Mouse (Mus musculus) embryo, embryonic 10 days (tissue): ENCODE results near the gene Chek1.

ENCODE experiments used
- DNase-seq: peaks from one replicate; pipeline ENCODE4 v3.0.0-alpha.2; 2015; ENCODE audit warnings: low spot score

Gene Chek1

GRCm38 (mm10) chr9:36727034-36727755 lies at the start of gene Chek1:
Chek1 (minus strand) TSS chr9:36727065.
- peak; percentile 27 for DNase-seq

DNA sequence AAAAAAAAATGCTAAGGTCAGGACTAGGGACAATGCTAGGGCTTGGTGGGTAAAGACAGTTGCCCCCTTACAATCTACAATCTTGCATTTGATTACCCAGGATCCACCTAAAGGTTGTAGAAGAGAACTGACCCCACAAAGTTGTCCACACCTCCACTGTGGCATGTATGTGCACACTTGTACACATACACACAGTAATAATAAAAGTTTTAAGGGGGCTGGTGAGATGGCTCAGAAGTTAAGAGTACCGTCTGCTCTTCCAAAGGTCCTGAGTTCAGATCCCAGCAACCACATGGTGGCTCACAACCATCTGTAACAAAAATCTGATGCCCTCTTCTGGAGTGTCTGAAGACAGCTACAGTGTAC lies 42.2 kb upstream of the Chek1 start:
- no peak for DNase-seq

GRCm38 (mm10) chr9:36768156-36769047 lies 41.5 kb upstream of the Chek1 start:
- DNase-seq = peak; percentile 21

GRCm38 (mm10) chr9:36767203-36768143 lies 40.6 kb upstream of the Chek1 start, which contains the start of gene Stt3a:
Stt3a (minus strand) TSS chr9:36767679.
- peak; percentile 100 for DNase-seq

DNA sequence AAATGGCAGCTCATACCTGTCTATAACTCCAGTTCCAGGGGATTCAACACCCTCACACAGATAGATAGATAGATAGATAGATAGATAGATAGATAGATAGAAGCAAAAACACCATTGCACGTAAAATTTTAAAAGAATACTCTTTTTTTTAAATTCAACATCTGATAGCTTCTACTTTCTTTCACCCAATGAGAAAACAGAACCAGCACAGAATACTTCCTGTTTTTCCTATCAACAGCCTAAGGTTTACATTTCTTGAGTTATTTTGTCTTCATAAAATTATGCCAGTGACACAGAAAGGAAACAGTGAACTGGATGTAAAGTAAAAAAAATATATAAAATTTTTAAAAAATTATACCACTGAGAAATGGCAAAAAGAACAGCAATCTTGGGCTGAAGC lies 37.5 kb upstream of the Chek1 start:
- no peak for DNase-seq

DNA sequence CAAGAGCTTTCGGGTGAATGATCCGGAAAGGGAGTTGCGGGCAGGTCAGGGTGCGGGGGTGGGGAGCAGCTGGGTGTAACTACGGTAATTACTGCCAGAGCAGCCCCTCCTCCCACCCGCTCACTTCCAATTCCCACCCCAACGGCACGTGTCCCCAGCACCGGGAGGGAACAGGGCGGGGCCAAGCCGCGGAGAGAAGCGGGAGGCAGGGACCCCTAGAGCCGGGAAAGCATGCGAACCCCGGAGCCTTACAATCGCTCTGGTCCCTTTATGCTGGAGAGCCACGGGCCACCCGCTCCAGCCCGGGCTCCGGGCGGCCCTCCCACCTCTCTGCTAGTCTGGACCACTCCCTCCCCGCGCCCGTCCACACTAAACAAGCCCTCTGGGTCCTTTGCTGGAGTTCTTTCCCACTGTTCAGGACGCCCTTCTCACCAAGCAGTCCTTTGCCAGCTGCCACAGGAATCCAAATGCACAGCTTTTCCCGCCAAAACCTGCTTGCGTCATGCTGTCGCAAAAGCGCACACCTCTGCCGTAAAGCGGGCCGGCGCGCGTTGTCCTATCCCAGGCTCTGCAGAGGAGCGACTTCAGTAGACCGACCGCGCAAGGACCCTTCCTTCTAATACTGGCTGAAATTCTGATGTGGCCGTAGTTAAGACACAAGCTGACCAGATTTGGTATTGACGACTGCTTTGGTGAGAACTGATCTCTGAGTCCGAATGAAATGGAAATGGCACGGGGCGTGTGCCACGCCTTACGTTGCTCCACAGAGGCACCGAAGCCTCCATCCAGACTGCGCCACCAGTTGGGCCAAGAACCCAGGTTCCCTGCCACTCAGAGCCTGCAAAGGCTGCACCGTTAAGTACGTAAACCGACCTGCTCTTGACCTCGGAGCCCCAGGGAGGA lies 483 bp downstream of the Chek1 start:
- DNase-seq = peak; percentile 98

- DNase-seq = no peak
These were observed 10.2 kb downstream of the Chek1 start for GRCm38 (mm10) chr9:36716624-36717023.

GRCm38 (mm10) chr9:36707304-36707703 lies 19.6 kb downstream of the Chek1 start:
- no peak for DNase-seq

GRCm38 (mm10) chr9:36705923-36706322 lies 20.9 kb downstream of the Chek1 start:
- no peak for DNase-seq

GRCm38 (mm10) chr9:36694276-36694675 lies 32.6 kb downstream of the Chek1 start:
- DNase-seq = no peak

DNA sequence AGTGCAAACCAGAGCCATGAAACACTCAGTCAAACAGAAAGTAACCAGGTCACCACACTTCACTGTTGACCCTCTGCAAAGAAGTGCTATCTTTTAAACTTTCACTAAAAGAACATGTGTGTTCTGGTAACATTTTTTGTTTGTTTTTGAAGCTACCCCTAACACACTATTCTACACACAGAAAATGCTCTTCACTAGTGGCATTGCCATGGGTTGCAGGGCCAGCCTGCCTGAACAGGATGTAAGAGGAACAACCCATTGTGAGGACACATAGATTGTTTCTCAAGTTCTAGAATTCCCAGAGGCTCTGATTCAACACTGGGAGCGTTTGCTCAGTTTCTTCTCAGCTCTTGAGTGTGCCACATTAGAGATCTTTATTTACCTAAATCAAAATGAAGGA lies 33.9 kb downstream of the Chek1 start, which contains the start of gene Acrv1:
Gene Acrv1 (plus strand): TSS at position 301 of the 400 bp plus-strand sequence.
- no peak for DNase-seq

DNA sequence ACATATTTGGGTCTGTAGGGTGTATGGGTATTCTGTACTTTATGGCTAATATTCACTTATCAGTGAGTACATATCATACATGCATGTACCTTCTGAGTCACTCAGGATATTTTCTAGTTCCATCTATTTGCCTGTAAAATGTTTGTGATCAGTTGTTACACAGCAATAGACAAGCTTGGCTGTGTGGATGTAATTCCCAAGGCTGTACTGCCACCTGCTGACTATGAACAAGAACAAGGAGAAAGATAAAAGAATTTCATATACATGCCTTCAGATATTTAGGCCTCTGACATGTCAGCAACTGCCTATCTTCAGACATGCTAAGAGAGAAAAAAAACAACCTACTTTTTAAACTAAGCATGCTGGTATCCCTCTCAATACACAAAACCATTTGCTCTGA lies 39.5 kb downstream of the Chek1 start:
- peak; percentile 54 for DNase-seq

- no peak for DNase-seq
These were observed 45.4 kb downstream of the Chek1 start for GRCm38 (mm10) chr9:36681424-36681823.
